Mouse (Mus musculus): ENCODE data around the gene Mrpl10. TPM values are rescaled to one million over a fixed set of nuclear protein-coding genes. Genes with fewer than 3 reads are reported as not detected.

Mrpl10 gene
- total RNA-seq (2021) = 10 to 100 TPM; 81.9 to 84.1 TPM
- long read RNA-seq, experiment 1, transcript Mrpl10-201 (5 exons, 1,708 nt) = major isoform, 56 of 76 reads
- long read RNA-seq, experiment 1, partial matches to known transcripts = 11 of 76 reads
- long read RNA-seq, experiment 1, other reads (novel, unspliced or antisense) = 9 of 76 reads
- long read RNA-seq, experiment 2, transcript Mrpl10-201 (5 exons, 1,708 nt) = major isoform, 66 of 95 reads
- long read RNA-seq, experiment 2, partial matches to known transcripts = 3 of 95 reads
- long read RNA-seq, experiment 2, other reads (novel, unspliced or antisense) = 26 of 95 reads

DNA sequence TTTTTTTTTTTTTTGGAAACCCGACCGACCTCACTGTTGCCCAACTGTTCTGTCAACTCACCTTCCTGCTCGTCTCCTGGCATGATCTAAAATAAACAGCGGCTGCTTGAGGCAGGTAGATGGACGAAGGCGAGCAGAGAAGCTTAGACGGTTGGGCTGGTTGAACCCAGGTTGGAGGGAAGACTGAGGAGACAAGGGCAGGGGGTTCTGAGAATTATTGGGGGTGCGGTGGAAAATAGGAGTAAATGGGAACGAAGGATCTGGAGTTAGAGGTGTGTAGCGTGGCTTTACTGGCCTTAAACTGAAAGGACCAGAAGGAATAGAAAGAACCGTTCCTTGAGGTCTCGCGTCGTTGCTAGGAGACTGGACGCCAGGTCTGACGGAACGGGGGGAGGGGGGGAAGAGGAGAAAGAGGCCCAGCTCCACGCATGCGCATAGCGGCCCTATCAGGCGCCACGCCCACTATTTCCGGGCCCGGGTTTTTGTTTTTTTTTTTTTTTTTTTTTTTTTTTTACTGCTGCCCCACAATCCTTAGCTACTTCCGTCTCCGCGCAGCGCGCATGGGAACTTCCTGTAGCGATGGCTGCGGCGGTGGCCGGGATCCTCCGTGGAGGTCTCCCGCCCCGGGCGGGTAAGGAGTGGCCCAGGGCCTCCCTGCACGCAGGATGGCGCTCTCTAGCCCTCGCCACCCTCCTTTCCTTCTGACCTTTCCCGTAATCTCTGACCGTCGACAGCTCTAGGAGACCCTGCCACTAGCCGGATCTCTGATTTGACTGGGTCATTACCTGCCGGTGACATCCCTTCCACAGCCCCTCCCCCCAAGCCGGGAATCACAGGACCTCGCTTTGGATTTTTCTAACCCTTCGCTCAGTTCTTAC lies at the start of gene Mrpl10, which contains the start of gene Lrrc46:
Mrpl10 (plus strand) TSS at position 539 of the 878 bp plus-strand sequence.
Lrrc46 (minus strand) TSS at position 386 of the 878 bp plus-strand sequence.
- DNase-seq (ENCODE audit: low spot score in 2 of 2) = peak; percentile 86

DNA sequence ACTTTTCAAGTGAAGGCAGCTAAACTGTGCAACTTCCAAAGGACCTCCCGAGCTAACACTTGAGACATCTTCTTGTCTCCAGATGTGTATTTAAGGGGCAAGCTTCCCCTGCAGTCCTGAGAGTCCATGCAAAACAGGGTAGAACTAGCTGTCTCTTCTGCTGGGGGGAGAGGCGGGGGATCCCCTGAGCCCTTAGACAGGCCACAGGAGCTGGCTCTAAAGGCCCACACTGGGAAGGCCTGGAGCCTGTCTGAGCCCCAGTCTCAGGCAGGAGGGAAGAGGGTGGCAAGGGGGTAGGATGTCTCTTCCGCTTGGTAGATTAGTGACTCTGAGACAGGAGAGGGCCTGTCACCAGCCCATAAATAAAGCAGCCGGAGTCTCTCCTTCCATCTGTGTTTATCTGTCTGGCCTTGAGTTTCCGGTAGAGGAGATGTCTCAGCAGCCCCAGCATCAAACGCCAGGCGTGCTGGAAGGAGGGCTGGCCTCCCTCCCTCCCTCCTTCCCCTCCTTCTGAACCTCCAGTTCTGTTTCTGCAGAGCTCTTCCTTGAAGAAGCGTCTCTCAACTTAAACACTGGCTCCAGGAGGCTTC lies 48.5 kb upstream of the Mrpl10 start:
- no peak for DNase-seq (ENCODE audit: low spot score in 2 of 2)

DNA sequence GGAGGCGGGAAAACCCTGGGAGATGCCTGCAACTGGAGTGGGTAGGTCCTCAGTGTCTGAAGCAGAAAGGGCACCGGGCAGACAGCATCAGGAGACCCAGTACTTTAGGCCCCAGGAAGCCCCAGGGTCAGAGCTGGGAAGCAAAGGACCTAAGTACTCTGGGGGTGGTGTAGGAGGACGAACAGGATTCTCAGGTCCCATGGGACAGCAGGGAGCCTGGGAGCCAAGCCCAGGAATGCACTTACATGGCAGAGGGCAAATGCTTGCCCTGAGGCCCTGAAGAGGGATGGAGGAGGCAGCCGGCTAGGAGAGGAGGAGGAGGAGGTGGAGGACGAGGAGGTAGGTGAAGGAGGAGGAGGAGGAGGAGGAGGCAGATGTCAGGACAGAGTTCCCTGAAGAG lies 46.3 kb upstream of the Mrpl10 start:
- no peak for DNase-seq (ENCODE audit: low spot score in 2 of 2)

DNA sequence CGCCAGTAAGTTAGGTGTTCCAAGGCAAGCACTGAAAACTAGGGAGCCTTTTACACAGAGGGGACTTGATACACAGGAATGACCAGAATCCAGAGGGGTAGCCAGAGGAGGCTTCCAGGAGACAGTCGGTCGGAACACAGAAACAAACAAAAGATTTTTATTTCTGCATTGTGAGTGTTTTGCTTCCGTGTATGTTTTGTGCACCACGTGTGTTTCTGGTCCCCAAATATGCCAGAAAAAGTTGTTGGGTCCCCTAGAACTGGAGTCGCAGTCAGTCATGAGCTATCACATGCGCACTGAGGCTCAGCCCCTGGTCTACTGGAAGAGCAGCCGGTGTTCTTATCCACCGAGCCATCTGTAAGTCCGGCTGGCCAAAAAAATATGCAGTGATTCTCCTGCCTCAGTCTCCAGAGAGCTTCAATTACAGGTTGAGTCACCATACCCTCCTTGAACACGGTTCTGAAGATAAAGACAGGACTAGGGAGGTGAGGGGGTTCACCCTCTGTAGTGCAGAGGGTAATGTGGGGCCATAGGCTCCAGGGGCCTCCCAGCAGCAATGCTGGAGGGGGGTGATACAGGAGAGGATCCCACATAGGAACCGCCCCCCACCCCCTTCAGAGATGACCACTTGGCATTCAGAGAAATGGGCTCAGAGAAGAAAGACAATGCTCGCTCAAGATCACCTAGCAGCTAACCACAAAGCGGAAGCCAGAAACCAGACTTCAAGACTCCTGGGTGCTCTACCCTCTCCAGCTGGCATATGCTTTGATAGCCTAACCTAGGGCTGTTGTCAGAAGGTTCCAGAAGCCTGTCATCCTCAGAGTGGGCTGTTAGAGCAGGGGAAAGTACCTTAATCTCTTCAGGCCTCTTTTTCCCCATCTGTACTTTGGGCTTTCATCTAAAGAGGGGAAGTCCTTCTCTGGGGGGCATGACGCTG lies 45.3 kb upstream of the Mrpl10 start:
- DNase-seq (ENCODE audit: low spot score in 2 of 2) = no peak

DNA sequence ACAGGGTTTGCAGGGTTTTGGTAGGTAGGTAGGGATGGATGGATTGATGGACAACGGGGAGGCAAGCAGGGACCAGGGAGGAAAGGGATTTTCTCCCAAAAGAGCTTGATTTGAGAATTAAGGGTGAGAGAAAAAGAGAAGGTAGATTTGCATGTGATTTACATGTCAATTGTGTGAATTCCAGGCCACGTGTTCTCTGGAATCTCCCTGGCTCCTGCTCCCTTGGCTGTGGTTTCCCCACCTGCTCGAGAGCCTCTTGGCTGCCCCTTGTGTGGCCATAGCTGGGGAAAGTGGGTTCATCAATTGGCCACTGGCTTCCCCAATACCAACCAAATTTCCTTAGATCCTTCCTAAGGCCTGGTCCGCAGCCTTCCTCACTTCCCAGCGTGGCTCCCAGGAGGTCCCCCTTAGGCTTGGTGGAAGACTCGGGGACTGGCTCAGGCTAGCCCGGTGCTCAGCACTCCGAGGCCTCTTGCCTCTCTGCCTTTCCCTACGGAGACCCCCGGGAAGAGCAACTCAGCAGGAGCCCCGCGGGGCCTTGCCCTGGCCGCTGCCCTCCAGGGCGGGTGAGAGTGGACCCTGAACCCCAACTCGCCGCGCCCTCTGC lies 44.5 kb upstream of the Mrpl10 start:
- DNase-seq (ENCODE audit: low spot score in 2 of 2) = no peak

DNA sequence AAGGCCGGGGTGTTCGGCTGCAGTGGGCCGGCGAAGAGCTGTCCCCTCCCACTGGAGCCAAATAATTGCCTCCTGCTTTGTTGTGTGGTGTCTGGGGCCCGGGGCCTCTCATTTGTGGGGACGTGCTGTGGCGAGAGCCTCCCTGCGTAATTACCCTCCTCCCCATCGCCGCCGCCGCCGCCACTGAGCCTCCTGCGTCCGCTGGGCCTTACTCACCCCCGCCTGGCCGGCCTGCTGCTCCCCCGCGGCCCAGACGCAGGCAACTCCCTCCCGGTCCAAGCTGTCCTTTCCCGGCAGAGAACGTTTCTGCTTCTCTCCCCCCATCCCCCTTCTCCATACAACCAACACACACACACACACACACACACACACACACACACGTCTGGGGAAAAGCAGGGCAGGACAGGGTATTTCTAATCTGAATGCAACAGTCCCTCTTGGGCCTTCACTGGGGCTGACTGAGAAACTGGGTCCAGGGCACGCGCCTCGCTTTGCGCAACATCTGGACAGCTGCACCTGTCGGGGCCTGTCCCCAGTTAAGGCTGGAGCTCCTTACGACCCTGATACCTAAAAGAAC lies 43.9 kb upstream of the Mrpl10 start:
- DNase-seq (ENCODE audit: low spot score in 2 of 2) = no peak

DNA sequence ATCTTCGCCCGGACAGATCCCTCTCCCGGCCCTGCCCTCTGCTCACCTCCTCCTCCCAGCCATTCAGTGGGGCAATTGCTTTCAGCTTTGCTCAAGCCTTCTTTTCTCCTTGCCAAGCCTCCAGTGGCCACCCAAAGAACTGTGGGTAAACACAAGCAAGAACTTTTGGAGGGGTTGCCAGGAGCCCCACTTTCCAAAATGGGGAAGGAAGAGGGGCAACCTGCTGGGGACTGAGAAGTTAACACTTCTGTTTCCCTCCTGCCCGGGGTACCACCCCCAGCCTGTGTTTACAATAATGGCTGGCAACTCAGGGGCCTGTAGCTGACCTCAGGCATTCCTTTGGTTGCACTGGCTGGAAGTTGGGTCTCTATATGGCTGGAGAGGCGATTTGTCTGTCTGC lies 38.2 kb upstream of the Mrpl10 start:
- no peak for DNase-seq (ENCODE audit: low spot score in 2 of 2)

DNA sequence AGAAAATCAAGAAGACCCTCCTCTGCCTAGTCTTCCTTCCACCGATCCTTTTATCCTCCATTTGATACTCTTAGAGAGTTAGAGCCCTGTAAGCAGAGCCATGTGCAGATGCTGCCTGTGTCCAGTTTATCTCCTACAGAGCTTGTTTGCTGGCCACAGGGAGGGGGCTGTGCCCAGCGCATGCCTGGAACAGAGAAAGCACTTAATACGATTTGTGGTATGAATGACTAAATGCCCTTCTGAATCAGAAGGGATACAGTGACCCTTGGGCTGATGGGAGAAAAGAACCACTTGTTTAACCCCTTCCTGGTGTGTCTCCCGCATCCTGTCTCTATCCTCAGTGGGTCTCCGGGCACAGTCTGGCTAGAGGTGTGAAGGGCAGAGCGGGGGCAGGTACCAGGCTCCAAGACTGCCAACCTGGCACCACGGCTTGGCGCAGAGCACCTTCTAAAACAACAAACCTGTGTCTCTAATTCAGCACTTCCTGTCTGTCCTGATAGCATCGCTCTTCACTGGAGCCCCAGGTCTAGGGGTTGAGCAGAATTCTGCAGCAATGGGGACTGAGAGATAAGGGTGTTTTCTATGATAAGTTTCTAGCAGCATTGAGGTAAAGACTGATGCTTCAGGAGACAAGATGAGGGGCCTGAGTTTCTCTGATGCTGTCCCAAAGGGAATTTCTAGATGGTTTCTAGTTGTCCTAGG lies 34.1 kb upstream of the Mrpl10 start:
- no peak for DNase-seq (ENCODE audit: low spot score in 2 of 2)

DNA sequence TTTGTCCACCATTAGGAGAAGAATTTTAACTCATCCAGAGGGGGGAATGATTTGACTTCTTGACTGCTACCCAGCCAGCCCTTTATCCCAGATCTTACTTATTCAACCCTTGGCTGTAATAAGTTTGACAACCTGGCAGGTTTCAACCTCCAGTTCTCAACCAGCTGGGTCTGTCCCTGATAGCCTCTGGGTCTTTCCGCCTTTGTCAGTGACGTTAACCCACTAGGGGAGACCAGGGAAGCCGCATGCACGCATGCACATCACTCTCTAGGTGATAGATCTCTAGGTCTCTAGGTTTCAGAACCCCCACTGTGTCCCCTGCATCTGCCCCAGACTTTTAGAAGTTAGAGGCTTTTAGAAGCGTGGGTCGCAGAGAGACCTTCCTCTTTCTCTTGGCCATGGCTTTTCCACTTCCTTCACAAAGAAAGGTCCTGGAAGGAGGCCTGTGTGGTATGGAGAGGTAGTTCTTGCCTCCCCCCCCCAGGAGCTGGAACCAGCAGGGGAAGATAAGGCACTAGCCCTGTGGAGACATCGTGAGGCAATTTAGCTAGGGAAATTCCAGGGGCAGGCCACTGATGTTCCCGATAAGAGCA lies 32.1 kb upstream of the Mrpl10 start:
- DNase-seq (ENCODE audit: low spot score in 2 of 2) = no peak

DNA sequence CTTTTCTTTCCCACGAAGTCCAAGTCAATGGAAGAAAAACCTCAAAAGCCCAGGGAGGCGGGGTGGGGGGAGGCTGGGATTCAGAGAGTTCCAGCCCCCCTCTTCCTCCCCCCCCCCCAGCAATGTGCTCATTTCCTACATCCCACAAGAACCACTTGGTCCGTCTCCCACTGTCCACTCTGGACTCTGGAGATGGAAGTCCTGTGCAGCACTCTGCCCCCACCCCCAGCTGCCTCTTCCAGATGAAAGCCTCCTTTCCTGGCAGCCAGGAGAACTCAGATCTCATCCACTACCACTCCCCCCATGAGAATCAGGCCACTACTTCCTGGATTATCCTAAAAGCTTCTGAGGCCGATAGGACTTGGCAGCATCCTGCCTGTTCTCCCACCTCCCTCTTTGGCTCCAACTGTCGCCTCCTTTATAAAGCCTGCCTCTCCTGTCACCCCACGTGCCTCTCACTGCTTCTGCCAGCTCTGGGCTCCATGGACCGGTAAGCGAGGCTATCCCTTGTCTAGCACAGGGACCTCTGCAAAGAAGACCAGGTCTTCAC lies 28.2 kb upstream of the Mrpl10 start, which contains the start of gene Sp6:
Sp6 (plus strand) TSS at position 274 of the 550 bp plus-strand sequence.
- DNase-seq (ENCODE audit: low spot score in 2 of 2) = no peak

DNA sequence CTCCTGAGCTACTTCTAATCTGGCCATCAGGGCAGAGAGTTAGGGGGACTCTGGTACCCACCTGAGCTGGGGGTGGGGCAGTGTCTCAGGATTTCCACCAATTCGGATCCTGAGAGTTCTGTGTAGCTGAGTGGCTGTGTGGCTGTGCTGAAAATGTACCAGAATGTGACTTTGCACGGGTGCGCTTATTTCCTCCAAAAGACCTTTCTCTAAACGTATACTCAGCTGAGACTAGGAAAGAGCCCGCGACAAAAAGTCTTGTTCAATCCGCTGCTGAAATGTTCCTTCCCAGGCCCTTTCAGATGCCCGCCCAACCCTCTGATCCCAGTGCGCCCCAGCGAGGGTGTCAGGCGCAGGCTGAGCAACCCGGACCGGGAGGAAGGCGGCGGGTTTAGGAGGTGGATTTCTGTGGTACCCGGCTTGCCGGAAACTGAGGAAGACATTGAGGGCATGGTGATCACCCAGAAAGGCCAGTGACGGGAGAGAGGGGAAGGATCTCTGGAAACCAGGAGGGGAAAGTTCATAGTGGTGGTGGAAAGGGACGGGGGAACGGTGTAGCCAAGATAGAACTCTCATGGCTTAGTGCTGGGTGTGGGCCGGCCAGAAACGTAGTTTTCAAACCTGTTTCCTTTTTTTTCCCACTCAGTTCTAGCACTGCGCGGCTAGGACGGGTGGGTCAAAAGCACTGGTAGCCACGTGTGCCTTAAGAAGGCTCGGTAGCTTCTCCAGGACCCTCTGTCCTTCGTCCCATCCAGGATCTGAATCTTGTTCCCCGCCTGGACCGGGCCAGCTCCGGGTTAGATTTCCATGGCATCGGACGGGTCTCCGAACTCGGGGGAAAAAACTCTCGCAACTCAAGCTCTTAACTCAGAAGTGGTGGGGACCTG lies 23.4 kb upstream of the Mrpl10 start:
- DNase-seq (ENCODE audit: low spot score in 2 of 2) = no peak

DNA sequence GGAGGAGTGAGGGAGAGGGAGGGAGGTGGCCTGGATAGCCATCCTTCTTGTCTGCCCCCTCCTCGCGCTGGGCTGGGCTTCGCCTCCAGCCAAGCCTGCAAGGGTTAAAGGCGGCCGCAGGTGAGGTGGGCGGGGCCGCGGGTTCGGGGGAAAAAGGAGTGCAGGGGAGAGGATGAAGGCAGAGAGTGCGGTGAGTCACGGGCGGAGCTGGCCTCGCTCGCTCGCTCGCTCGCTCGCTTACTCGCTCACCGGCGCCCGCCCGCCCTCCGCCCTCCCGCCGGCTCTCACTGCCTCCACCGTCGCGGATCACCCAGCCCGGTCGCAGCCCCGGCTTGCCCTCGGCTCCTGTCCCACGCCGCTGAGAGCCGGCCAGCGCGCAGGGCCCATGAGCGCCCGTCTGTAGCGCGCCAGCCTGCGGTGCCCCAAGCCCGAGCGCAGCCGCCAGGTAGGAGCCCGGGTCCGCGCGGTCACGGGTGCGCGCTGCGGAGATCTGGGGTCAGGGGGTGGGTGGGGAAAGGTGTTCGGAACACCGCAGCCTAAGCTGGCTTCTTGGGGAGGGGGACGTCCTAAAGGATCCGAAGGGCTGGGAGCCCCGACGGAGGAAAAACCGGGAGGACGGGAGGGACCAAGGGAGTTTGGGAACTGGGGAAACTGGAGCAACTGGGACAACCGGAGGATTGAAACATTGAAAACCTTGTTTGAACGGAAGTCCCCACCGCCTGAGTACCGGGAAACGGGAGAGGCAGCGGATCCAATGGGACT lies 22.6 kb upstream of the Mrpl10 start:
- no peak for DNase-seq (ENCODE audit: low spot score in 2 of 2)

DNA sequence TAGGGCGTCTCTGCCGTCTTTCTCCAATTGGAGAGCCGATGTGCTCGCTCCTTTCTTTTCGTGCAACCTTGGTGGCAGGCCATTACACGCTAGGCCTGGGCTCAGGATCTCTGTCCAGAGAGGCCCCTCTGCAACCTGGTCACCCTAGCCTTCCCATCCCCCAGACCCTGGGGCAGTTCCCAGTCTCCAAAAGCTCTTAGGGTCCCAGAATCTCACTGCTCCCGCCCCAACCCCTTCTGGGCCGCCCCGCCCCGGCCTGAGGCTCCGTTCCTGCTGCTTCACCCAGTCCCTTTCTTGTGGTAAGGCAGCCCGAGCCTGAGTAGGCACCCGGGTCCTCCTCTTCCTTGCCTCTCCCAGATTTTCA lies 22.0 kb upstream of the Mrpl10 start:
- DNase-seq (ENCODE audit: low spot score in 2 of 2) = no peak

DNA sequence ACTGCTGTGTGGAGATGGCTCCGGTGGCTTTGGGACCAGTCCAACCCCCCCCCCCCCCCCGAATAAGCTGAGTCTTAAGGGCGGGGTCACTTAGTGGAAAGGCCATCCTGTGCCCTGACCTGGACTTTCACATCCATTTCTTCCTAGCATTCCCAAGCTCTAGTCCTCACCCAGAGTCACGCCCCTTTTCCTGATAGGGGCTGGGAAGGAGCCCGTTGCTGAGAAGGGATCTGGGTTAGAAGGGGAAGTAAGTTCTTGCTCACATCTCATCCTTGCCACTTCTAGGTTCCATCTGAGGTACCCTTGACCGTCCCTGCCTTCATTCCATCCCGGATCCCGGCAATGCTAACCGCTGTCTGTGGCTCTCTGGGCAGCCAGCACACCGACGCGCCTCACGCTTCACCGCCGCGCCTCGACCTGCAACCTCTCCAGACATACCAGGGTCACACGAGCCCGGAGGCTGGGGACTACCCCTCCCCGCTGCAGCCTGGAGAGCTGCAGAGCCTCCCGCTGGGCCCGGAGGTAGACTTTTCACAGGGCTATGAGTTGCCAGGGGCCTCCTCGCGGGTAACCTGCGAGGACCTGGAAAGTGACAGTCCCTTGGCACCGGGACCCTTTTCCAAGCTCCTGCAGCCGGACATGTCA lies 20.1 kb upstream of the Mrpl10 start:
- DNase-seq (ENCODE audit: low spot score in 2 of 2) = no peak

DNA sequence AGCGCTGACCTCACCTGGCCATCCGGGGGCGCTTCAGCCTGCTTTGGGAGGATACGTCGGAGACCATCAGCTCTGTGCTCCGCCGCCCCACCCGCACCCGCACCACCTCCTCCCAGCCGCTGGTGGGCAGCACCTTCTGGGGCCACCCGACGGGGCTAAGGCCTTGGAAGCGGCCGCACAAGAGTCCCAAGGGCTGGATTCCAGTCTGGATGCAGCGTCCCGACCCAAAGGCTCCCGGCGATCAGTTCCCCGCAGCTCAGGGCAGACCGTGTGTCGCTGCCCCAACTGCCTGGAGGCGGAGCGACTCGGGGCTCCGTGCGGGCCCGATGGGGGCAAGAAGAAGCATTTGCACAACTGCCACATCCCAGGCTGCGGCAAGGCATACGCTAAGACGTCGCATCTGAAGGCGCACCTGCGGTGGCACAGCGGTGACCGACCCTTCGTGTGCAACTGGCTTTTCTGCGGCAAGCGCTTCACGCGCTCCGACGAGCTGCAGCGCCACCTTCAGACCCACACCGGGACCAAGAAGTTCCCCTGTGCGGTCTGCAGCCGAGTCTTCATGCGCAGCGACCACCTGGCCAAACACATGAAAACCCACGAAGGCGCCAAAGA lies 19.4 kb upstream of the Mrpl10 start:
- DNase-seq (ENCODE audit: low spot score in 2 of 2) = peak; percentile 55 to 65

DNA sequence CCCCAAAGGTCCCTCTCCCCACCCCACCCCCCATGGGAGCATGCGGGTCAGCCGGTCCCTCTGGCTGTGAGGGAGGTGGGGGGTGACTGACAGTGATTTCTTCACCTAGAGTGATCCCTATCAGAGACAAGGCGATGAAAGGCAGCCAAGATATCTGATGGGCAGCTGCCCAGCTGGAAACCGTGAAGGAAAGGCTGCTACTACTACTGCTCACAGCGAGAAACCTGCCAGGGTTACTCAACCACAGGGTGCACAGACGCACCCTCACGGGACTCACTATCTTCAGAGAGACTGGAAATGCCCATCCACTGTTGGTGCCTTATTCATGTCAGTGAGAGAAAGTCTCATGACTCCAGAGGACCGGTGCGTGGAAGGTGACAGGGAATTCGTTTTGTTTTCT lies 16.4 kb upstream of the Mrpl10 start:
- no peak for DNase-seq (ENCODE audit: low spot score in 2 of 2)

Data from layer of hippocampus, postnatal 14 days (tissue).